Mouse (Mus musculus) G1E (cell line): ENCODE data around the gene Mapk11. TPM values are rescaled to one million over a fixed set of nuclear protein-coding genes. Genes with fewer than 3 reads are reported as not detected.

Experiments used
- ATAC-seq: 2 replicates; pipeline ENCODE4 v1.8.0; 2016; ENCODE audit warnings: mild to moderate bottlenecking; ENCODE audit not compliant: insufficient number of reproducible peaks, poor library complexity, low FRiP score, severe bottlenecking; ENCODE audit errors: extremely low read depth
- DNase-seq: peaks from one replicate; pipeline ENCODE4 v3.0.0; 2012; ENCODE audit warnings: low spot score
- H3K27me3 ChIP-seq: 2 replicates; pipeline ENCODE4 v1.6.1; 2012; ENCODE audit warnings: mild to moderate bottlenecking, low read length, inconsistent platforms; ENCODE audit not compliant: insufficient read depth
- H3K36me3 ChIP-seq: replicated peaks from 2 replicates; pipeline ENCODE3; 2012; ENCODE audit warnings: mild to moderate bottlenecking, inconsistent platforms
- H3K4me1 ChIP-seq: 2 replicates; pipeline ENCODE4 v1.6.1; 2012; ENCODE audit warnings: low read depth, low read length, inconsistent platforms, mixed read lengths; ENCODE audit not compliant: insufficient read depth
- H3K4me3 ChIP-seq: 2 replicates; pipeline ENCODE4 v1.5.1; 2012; ENCODE audit warnings: low read depth, mild to moderate bottlenecking, inconsistent platforms, low read length, moderate library complexity, mixed read lengths
- H3K9me3 ChIP-seq: replicated peaks from 2 replicates; pipeline ENCODE4 v1.6.1; 2012; ENCODE audit warnings: inconsistent platforms
- CTCF ChIP-seq: IDR thresholded peaks from 2 replicates; pipeline ENCODE4 v1.5.1; 2012; ENCODE audit warnings: low read depth, low read length, inconsistent platforms, mixed read lengths
- GATA1 ChIP-seq: IDR thresholded peaks from 2 replicates; pipeline ENCODE4 v1.6.1; 2012; ENCODE audit warnings: borderline replicate concordance, low read length, inconsistent platforms, mixed read lengths
- GATA2 ChIP-seq: IDR thresholded peaks from 2 replicates; pipeline ENCODE4 v1.6.1; 2012; ENCODE audit warnings: low read depth, low read length, inconsistent platforms, borderline replicate concordance
- POLR2AphosphoS5 ChIP-seq: IDR thresholded peaks from 2 replicates; pipeline ENCODE4 v1.6.1; 2012; ENCODE audit warnings: low read depth, low read length, inconsistent platforms; ENCODE audit not compliant: insufficient replicate concordance
- TAL1 ChIP-seq: conservative IDR thresholded peaks from 2 replicates; pipeline ENCODE4 v1.6.1; 2012; ENCODE audit warnings: low read depth, low read length, inconsistent platforms, mixed read lengths
- polyA plus RNA-seq: library from polyadenylated mRNA; stranded (reverse); fragments of >175 nt; gene quantifications from 2 replicates; pipeline ENCODE4 v1.2.3, GENCODE M21; 2012
- total RNA-seq, 2 experiments: library from RNA; stranded (forward) in 1 of 2; stranded (reverse) in 1 of 2; fragments of 200-1000 nt in 1 of 2; fragments of >200 nt in 1 of 2; fragmentation: Nextera tagmentation in 1 of 2; gene quantifications; 2 replicates each; pipeline ENCODE4 v1.2.3; 2014 to 2017

Mapk11 gene
- total RNA-seq (2014; fragmentation: Nextera tagmentation) = not detected in 2 replicates
- total RNA-seq (2017) = 0.38 and 0.46 TPM in 2 replicates
- polyA plus RNA-seq = 0.07 TPM in 1 of 2 replicates, not detected in the other

GRCm38 (mm10) chr15:89149271-89150040, at the start of gene Mapk11:
Mapk11 (minus strand) TSS chr15:89149628.
- peaks cover 52% of the 10 kb centered on the region for H3K27me3 ChIP-seq
- DNase-seq = peak; percentile 27
- peak within 1 kb of the TSS; percentile 69; the same call in 1 of the 2 replicates for H3K4me3 ChIP-seq

GRCm38 (mm10) chr15:89197056-89197455, 47.6 kb upstream of the Mapk11 start:
- no peak for DNase-seq
- H3K36me3 ChIP-seq = peaks cover 18% of the 10 kb centered on the region

More at GRCm38 (mm10) chr15:89149271-89150040, at the start of gene Mapk11:
- no peak for TF ChIP-seq GATA1
- H3K36me3 ChIP-seq = no peaks in the 10 kb centered on the region
- H3K9me3 ChIP-seq = no peaks in the 10 kb centered on the region
- no peak; the same call in 1 of the 2 replicates for ATAC-seq
- peaks cover 17% of the 10 kb centered on the region for H3K4me1 ChIP-seq

GRCm38 (mm10) chr15:89196313-89196706, 46.9 kb upstream of the Mapk11 start, which contains the start of gene Dennd6b:
Dennd6b (minus strand) TSS chr15:89196496.
- Histone ChIP-seq H3K9me3 (no peaks in the 10 kb centered on the region), H3K4me3 (peak within 1 kb of the TSS; percentile 100), H3K4me1 (peaks cover 20% of the 10 kb centered on the region), H3K36me3 (peaks cover 22% of the 10 kb centered on the region), H3K27me3 (no peaks in the 10 kb centered on the region)
- DNase-seq (peak; percentile 85), ATAC-seq (peak; percentile 96)
- TF ChIP-seq POLR2AphosphoS5 (no peak), TAL1 (no peak), CTCF (peak; percentile 72), GATA1 (no peak), GATA2 (no peak)

More at GRCm38 (mm10) chr15:89197056-89197455, 47.6 kb upstream of the Mapk11 start:
- peaks cover 20% of the 10 kb centered on the region for H3K4me1 ChIP-seq
- H3K9me3 ChIP-seq = peaks cover 3% of the 10 kb centered on the region
- H3K4me3 ChIP-seq = peak overlapping the region; percentile 100
- TF ChIP-seq GATA2 (no peak), TAL1 (no peak), GATA1 (no peak), POLR2AphosphoS5 (no peak), CTCF (no peak)
- H3K27me3 ChIP-seq = no peaks in the 10 kb centered on the region
- no peak for ATAC-seq

GRCm38 (mm10) chr15:89195690-89196312, 46.4 kb upstream of the Mapk11 start:
- peak overlapping the region; percentile 100 for H3K4me3 ChIP-seq
- no peaks in the 10 kb centered on the region for H3K27me3 ChIP-seq
- peaks cover 27% of the 10 kb centered on the region for H3K36me3 ChIP-seq
- TF ChIP-seq CTCF = no peak
- no peak for TF ChIP-seq GATA2
- no peak for TF ChIP-seq GATA1
- TF ChIP-seq POLR2AphosphoS5 = no peak
- peaks cover 20% of the 10 kb centered on the region for H3K4me1 ChIP-seq
- peak; percentile 94 for DNase-seq
- no peaks in the 10 kb centered on the region for H3K9me3 ChIP-seq
- peak; percentile 78 for ATAC-seq

GRCm38 (mm10) chr15:89195261-89195681, 45.8 kb upstream of the Mapk11 start:
- ATAC-seq = no peak
- H3K36me3 ChIP-seq = peaks cover 32% of the 10 kb centered on the region
- DNase-seq = no peak
- TF ChIP-seq GATA1 = no peak
- TF ChIP-seq GATA2 = no peak
- no peak for TF ChIP-seq POLR2AphosphoS5
- TF ChIP-seq CTCF = no peak
- no peak for TF ChIP-seq TAL1
- no peaks in the 10 kb centered on the region for H3K9me3 ChIP-seq
- peaks cover 20% of the 10 kb centered on the region for H3K4me1 ChIP-seq
- H3K27me3 ChIP-seq = no peaks in the 10 kb centered on the region
- H3K4me3 ChIP-seq = peak overlapping the region; percentile 100; the same call in 1 of the 2 replicates

GRCm38 (mm10) chr15:89184937-89185227, 35.5 kb upstream of the Mapk11 start:
- Histone ChIP-seq H3K4me3 (no peak overlapping the region), H3K9me3 (peaks cover 7% of the 10 kb centered on the region), H3K27me3 (peaks cover 11% of the 10 kb centered on the region; the same call in 1 of the 2 replicates), H3K4me1 (peaks cover 14% of the 10 kb centered on the region), H3K36me3 (peaks cover 55% of the 10 kb centered on the region)
- DNase-seq (no peak), ATAC-seq (no peak)
- TF ChIP-seq TAL1 (no peak), CTCF (no peak), GATA1 (no peak)
